Mouse (Mus musculus): ENCODE measurements around the gene B230217C12Rik. TPM values are rescaled to one million over a fixed set of nuclear protein-coding genes. Genes with fewer than 3 reads are reported as not detected.
"Not testable (repeated sequence)": the region's sequence is repeated elsewhere in the genome, so short reads cannot be mapped to it uniquely, and the experiment has no call there.

The B230217C12Rik gene
- polyA plus RNA-seq, 1 experiment from 2014 or later: 24.1 TPM

GRCm38 (mm10) chr11:97829365-97829764 lies 11.2 kb upstream of the B230217C12Rik start:
- H3K27me3 ChIP-seq (replicated peaks; ENCODE audit: control insufficient read depth, insufficient read depth, low read length): no peaks in the 10 kb centered on the region
- no peak overlapping the region for H3K4me2 ChIP-seq (ENCODE audit: low read length)
- H3K9me3 ChIP-seq (ENCODE audit: control insufficient read depth, low read length): no peaks in the 10 kb centered on the region
- H3K4me3 ChIP-seq (replicated peaks; ENCODE audit: low read length): no peak overlapping the region
- H3K36me3 ChIP-seq (ENCODE audit: control insufficient read depth, insufficient read depth): peaks cover 13% of the 10 kb centered on the region; the same call in 1 of the 2 replicates
- WGBS: 95% methylated on average over 7 of the region's 7 CpGs
- no peaks in the 10 kb centered on the region for H3K4me1 ChIP-seq (replicated peaks; ENCODE audit: control insufficient read depth, insufficient read depth, low read length)
- no peak overlapping the region for H3K27ac ChIP-seq (ENCODE audit: low read length)
- ATAC-seq: no peak
- no peak overlapping the region for H3K9ac ChIP-seq (replicated peaks; ENCODE audit: low read depth, low read length)

DNA sequence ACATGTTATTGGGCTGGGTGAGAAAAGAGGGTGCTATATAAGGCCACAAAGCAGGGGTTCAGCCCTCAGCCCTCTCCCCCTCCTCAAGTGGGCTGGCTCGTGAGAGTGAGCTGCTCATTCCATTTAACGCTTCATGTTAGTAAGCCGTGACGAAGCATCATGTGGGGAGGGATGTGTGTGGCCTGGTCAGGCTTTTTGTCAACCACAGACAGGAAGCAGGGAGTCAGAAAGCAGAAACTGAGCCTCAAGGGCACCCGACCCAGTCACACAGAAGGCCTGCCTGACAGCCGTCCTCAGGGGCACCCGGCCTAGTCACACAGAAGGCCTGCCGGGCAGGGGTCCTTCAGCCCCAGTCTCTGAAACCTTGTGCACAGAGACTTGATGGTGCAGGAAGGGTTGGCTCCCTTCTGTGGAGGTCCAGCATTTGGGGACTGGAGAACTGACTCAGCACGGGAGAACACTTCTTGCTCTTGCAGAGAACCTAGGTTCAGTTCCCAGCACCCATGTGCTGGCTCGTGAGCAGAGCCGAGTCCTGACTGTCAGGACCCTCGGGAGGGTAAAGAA lies 10.6 kb upstream of the B230217C12Rik start:
- no peak overlapping the region for H3K4me3 ChIP-seq (replicated peaks; ENCODE audit: low read length)
- no peak for ATAC-seq
- peaks cover 17% of the 10 kb centered on the region; the same call in 1 of the 2 replicates for H3K36me3 ChIP-seq (ENCODE audit: control insufficient read depth, insufficient read depth)
- no peaks in the 10 kb centered on the region for H3K9me3 ChIP-seq (ENCODE audit: control insufficient read depth, low read length)
- WGBS: 90% methylated on average over 12 of the region's 12 CpGs
- H3K4me1 ChIP-seq (replicated peaks; ENCODE audit: control insufficient read depth, insufficient read depth, low read length): no peaks in the 10 kb centered on the region
- H3K27ac ChIP-seq (ENCODE audit: low read length): no peak overlapping the region
- no peak overlapping the region for H3K4me2 ChIP-seq (ENCODE audit: low read length)
- H3K27me3 ChIP-seq (replicated peaks; ENCODE audit: control insufficient read depth, insufficient read depth, low read length): no peaks in the 10 kb centered on the region
- H3K9ac ChIP-seq (replicated peaks; ENCODE audit: low read depth, low read length): no peak overlapping the region

DNA sequence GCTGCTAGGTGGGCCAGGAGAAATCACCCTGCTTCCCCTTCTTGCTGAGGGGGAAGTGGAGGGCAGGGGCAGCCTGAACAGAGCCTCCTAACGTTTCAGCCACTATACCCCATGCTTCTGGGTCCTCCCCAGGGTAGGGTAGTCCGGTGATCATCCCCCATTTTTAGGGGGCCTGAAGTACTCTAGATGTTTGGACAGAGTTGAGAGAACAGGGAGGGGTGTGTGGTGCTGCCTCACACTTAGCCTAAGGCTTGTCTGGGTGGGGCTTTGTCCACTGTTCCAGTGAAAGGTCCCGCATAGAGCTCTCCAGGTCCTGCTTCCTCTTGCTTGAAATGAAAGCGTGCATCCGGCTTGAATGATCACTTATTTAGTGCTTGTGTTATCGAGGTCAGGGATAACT lies 10.1 kb upstream of the B230217C12Rik start:
- Histone ChIP-seq H3K9ac (replicated peaks; ENCODE audit: low read depth, low read length) (no peak overlapping the region), H3K4me3 (replicated peaks; ENCODE audit: low read length) (no peak overlapping the region), H3K9me3 (ENCODE audit: control insufficient read depth, low read length) (no peaks in the 10 kb centered on the region), H3K4me1 (replicated peaks; ENCODE audit: control insufficient read depth, insufficient read depth, low read length) (no peaks in the 10 kb centered on the region), H3K27ac (ENCODE audit: low read length) (no peak overlapping the region), H3K36me3 (ENCODE audit: control insufficient read depth, insufficient read depth) (peaks cover 15% of the 10 kb centered on the region; the same call in 1 of the 2 replicates), H3K4me2 (ENCODE audit: low read length) (no peak overlapping the region), H3K27me3 (replicated peaks; ENCODE audit: control insufficient read depth, insufficient read depth, low read length) (no peaks in the 10 kb centered on the region)
- ATAC-seq: no peak
- 89% methylated on average over 6 of the region's 6 CpGs for WGBS

DNA sequence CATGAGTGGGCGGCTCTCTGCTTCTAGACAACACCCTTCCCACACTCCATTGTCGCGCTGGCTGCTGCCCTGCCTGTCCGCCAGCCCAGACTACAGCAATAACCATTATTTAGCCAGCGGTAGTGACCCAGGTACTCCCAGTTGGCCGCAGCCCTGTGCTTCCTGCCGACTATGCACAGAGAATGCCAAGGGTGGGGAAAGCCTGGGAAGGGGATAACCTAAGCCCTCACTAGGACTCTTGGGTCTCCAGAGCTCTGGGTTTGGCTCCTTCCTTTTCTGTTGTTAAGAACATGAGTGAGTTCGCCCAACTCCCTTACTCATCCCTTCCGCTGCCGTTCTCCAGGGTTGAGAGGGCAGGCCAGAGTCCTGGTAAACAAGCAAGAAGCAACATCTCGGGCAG lies 8.6 kb upstream of the B230217C12Rik start:
- H3K36me3 ChIP-seq (ENCODE audit: control insufficient read depth, insufficient read depth): peaks cover 10% of the 10 kb centered on the region; the same call in 1 of the 2 replicates
- no peaks in the 10 kb centered on the region for H3K4me1 ChIP-seq (replicated peaks; ENCODE audit: control insufficient read depth, insufficient read depth, low read length)
- H3K9ac ChIP-seq (replicated peaks; ENCODE audit: low read depth, low read length): no peak overlapping the region
- H3K9me3 ChIP-seq (ENCODE audit: control insufficient read depth, low read length): no peaks in the 10 kb centered on the region
- 87% methylated on average over 11 of the region's 11 CpGs for WGBS
- no peak overlapping the region for H3K4me2 ChIP-seq (ENCODE audit: low read length)
- H3K27me3 ChIP-seq (replicated peaks; ENCODE audit: control insufficient read depth, insufficient read depth, low read length): no peaks in the 10 kb centered on the region
- H3K4me3 ChIP-seq (replicated peaks; ENCODE audit: low read length): no peak overlapping the region
- no peak for ATAC-seq
- no peak overlapping the region for H3K27ac ChIP-seq (ENCODE audit: low read length)

GRCm38 (mm10) chr11:97833352-97833751 lies 7.2 kb upstream of the B230217C12Rik start:
- Histone ChIP-seq H3K27ac (ENCODE audit: low read length) (no peak overlapping the region), H3K27me3 (replicated peaks; ENCODE audit: control insufficient read depth, insufficient read depth, low read length) (no peaks in the 10 kb centered on the region), H3K4me3 (replicated peaks; ENCODE audit: low read length) (no peak overlapping the region), H3K4me2 (ENCODE audit: low read length) (no peak overlapping the region), H3K9me3 (ENCODE audit: control insufficient read depth, low read length) (no peaks in the 10 kb centered on the region), H3K4me1 (replicated peaks; ENCODE audit: control insufficient read depth, insufficient read depth, low read length) (no peaks in the 10 kb centered on the region), H3K36me3 (ENCODE audit: control insufficient read depth, insufficient read depth) (peaks cover 13% of the 10 kb centered on the region; the same call in 1 of the 2 replicates), H3K9ac (replicated peaks; ENCODE audit: low read depth, low read length) (no peak overlapping the region)
- 80% methylated on average over 15 of the region's 15 CpGs for WGBS
- no peak for ATAC-seq

GRCm38 (mm10) chr11:97836541-97836940 lies 4.0 kb upstream of the B230217C12Rik start:
- ATAC-seq: no peak
- H3K27ac ChIP-seq (ENCODE audit: low read length): no peak overlapping the region
- H3K4me2 ChIP-seq (ENCODE audit: low read length): no peak overlapping the region
- no peaks in the 10 kb centered on the region for H3K9me3 ChIP-seq (ENCODE audit: control insufficient read depth, low read length)
- H3K36me3 ChIP-seq (ENCODE audit: control insufficient read depth, insufficient read depth): peaks cover 13% of the 10 kb centered on the region; the same call in 1 of the 2 replicates
- 52% methylated on average over 8 of the region's 8 CpGs for WGBS
- H3K4me3 ChIP-seq (replicated peaks; ENCODE audit: low read length): no peak overlapping the region
- no peaks in the 10 kb centered on the region for H3K27me3 ChIP-seq (replicated peaks; ENCODE audit: control insufficient read depth, insufficient read depth, low read length)
- H3K9ac ChIP-seq (replicated peaks; ENCODE audit: low read depth, low read length): no peak overlapping the region
- peaks cover 5% of the 10 kb centered on the region for H3K4me1 ChIP-seq (replicated peaks; ENCODE audit: control insufficient read depth, insufficient read depth, low read length)

- H3K36me3 ChIP-seq (ENCODE audit: control insufficient read depth, insufficient read depth): peaks cover 13% of the 10 kb centered on the region; the same call in 1 of the 2 replicates
Observed at GRCm38 (mm10) chr11:97837051-97837450, 3.5 kb upstream of the B230217C12Rik start.

DNA sequence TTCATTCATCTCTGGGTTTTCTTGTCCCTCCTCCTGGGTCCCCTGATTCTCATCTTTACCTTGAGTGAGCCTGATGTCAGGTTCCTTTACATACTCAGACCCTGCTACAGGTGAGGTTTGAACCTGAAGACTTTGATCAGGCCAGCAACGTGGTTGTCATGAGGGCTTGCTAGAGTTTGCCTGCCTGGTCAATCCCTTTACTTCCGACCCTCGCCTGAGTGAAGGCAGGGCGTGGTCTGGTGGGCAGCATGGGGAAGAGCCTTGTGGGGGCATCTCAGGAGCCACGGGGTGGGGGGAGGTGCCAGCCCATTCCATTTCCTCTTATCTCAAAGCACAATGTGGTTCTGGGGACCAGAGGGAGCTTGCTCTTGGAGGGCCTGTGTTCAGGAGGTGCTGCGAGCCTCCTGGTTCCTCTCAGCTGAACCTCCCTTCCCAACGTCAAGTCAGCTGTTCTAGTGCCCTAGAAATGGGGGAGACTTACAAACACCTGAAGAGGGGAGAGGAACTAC lies 2.9 kb upstream of the B230217C12Rik start:
- H3K4me2 ChIP-seq (ENCODE audit: low read length): no peak overlapping the region
- no peak overlapping the region for H3K4me3 ChIP-seq (replicated peaks; ENCODE audit: low read length)
- H3K4me1 ChIP-seq (replicated peaks; ENCODE audit: control insufficient read depth, insufficient read depth, low read length): peaks cover 14% of the 10 kb centered on the region
- no peak for ATAC-seq
- H3K36me3 ChIP-seq (ENCODE audit: control insufficient read depth, insufficient read depth): peaks cover 13% of the 10 kb centered on the region; the same call in 1 of the 2 replicates
- no peak overlapping the region for H3K9ac ChIP-seq (replicated peaks; ENCODE audit: low read depth, low read length)
- 85% methylated on average over 7 of the region's 7 CpGs for WGBS
- no peaks in the 10 kb centered on the region for H3K9me3 ChIP-seq (ENCODE audit: control insufficient read depth, low read length)
- H3K27ac ChIP-seq (ENCODE audit: low read length): no peak overlapping the region
- H3K27me3 ChIP-seq (replicated peaks; ENCODE audit: control insufficient read depth, insufficient read depth, low read length): no peaks in the 10 kb centered on the region

More at GRCm38 (mm10) chr11:97837051-97837450, 3.5 kb upstream of the B230217C12Rik start:
- ATAC-seq; H3K9ac ChIP-seq (replicated peaks; ENCODE audit: low read depth, low read length); H3K4me3 ChIP-seq (replicated peaks; ENCODE audit: low read length); H3K4me2 ChIP-seq (ENCODE audit: low read length); H3K27me3 ChIP-seq (replicated peaks; ENCODE audit: control insufficient read depth, insufficient read depth, low read length); H3K4me1 ChIP-seq (replicated peaks; ENCODE audit: control insufficient read depth, insufficient read depth, low read length); H3K27ac ChIP-seq (ENCODE audit: low read length); H3K9me3 ChIP-seq (ENCODE audit: control insufficient read depth, low read length): not testable (repeated sequence)
- 78% methylated on average over 9 of the region's 9 CpGs for WGBS

DNA sequence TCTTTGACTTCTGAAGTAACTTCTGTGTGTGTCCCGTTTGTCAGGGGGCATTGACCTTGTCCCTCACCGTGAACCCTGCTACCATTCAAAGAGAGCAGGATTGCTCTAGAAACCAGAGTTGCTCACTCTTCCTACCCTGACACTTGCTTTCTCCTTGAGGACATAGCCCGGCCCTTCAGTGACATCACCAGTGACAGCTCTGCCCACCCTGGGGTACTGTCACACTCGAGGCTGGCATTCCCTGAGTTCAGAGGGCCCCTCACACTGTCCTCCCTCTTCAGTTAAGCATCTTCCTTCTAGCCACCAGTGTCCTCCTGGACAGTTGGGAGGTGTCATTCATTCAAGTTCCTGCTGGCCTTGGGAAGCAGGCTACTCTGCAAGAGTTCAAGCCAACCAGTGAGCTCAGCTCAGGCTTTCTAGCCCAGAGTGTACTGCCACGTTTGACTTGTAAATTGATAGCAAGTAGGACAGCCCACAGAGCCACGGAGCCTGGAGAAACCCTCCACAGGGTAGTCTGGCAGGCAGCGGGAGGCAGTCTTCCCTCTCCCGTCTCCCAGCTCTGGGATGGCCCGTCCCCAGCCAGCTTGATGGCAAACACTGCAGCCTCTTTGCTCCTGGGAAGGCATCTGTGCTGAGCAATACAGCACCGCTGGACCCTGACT lies 1.7 kb upstream of the B230217C12Rik start:
- WGBS: 45% methylated on average over 10 of the region's 10 CpGs
- Histone ChIP-seq H3K27me3 (replicated peaks; ENCODE audit: control insufficient read depth, insufficient read depth, low read length) (no peaks in the 10 kb centered on the region), H3K4me2 (ENCODE audit: low read length) (no peak overlapping the region), H3K9ac (replicated peaks; ENCODE audit: low read depth, low read length) (no peak overlapping the region), H3K4me3 (replicated peaks; ENCODE audit: low read length) (no peak overlapping the region), H3K36me3 (ENCODE audit: control insufficient read depth, insufficient read depth) (peaks cover 11% of the 10 kb centered on the region; the same call in 1 of the 2 replicates), H3K4me1 (replicated peaks; ENCODE audit: control insufficient read depth, insufficient read depth, low read length) (peaks cover 14% of the 10 kb centered on the region), H3K27ac (ENCODE audit: low read length) (no peak overlapping the region), H3K9me3 (ENCODE audit: control insufficient read depth, low read length) (no peaks in the 10 kb centered on the region)
- ATAC-seq: no peak

Data from forebrain, embryonic 16.5 days (tissue).